Mouse (Mus musculus): ENCODE measurements around the gene Nxpe4. TPM values are rescaled to one million over a fixed set of nuclear protein-coding genes. Genes with fewer than 3 reads are reported as not detected.

Nxpe4 gene
- polyA plus RNA-seq, 1 experiment from 2014 or later: 7.4 TPM

- no peaks in the 10 kb centered on the region for H3K9me3 ChIP-seq
- no peaks in the 10 kb centered on the region for H3K4me1 ChIP-seq (replicated peaks)
- H3K27me3 ChIP-seq: no peaks in the 10 kb centered on the region
- H3K4me2 ChIP-seq: no peak overlapping the region
- H3K4me3 ChIP-seq (replicated peaks): no peak overlapping the region
- H3K36me3 ChIP-seq: no peaks in the 10 kb centered on the region
- 90% methylated on average over 7 of the region's 7 CpGs for whole genome bisulfite sequencing
- ATAC-seq (ENCODE audit: insufficient number of reproducible peaks, insufficient read depth, low FRiP score, low TSS enrichment, low read depth): no peak
- no peak overlapping the region for H3K9ac ChIP-seq (replicated peaks)
- H3K27ac ChIP-seq: no peak overlapping the region
These were observed 167.8 kb downstream of the Nxpe4 start for GRCm38 (mm10) chr9:48329597-48329996.

- H3K4me1 ChIP-seq (replicated peaks): peaks cover 6% of the 10 kb centered on the region; the same call in 1 of the 2 replicates
- H3K9ac ChIP-seq (replicated peaks): no peak overlapping the region
- no peak for ATAC-seq (ENCODE audit: insufficient number of reproducible peaks, insufficient read depth, low FRiP score, low TSS enrichment, low read depth)
- H3K4me2 ChIP-seq: no peak overlapping the region
- H3K27me3 ChIP-seq: no peaks in the 10 kb centered on the region
- H3K9me3 ChIP-seq: no peaks in the 10 kb centered on the region
- no peak overlapping the region for H3K4me3 ChIP-seq (replicated peaks)
- no peaks in the 10 kb centered on the region for H3K36me3 ChIP-seq
- no peak overlapping the region for H3K27ac ChIP-seq
- WGBS: 70% methylated on average over 4 of the region's 4 CpGs
These were observed 177.1 kb downstream of the Nxpe4 start for GRCm38 (mm10) chr9:48338783-48339455.

- H3K27me3 ChIP-seq: no peaks in the 10 kb centered on the region
- H3K36me3 ChIP-seq: no peaks in the 10 kb centered on the region
- no peak overlapping the region for H3K27ac ChIP-seq
- no peak for ATAC-seq (ENCODE audit: insufficient number of reproducible peaks, insufficient read depth, low FRiP score, low TSS enrichment, low read depth)
- H3K4me2 ChIP-seq: no peak overlapping the region
- H3K4me1 ChIP-seq (replicated peaks): peaks cover 6% of the 10 kb centered on the region; the same call in 1 of the 2 replicates
- no peak overlapping the region for H3K4me3 ChIP-seq (replicated peaks)
- WGBS: 75% methylated on average over 5 of the region's 5 CpGs
- H3K9ac ChIP-seq (replicated peaks): no peak overlapping the region
- H3K9me3 ChIP-seq: no peaks in the 10 kb centered on the region
These were observed 177.7 kb downstream of the Nxpe4 start for GRCm38 (mm10) chr9:48339563-48339962.

- 79% methylated on average over 10 of the region's 10 CpGs for WGBS
- ATAC-seq (ENCODE audit: insufficient number of reproducible peaks, insufficient read depth, low FRiP score, low TSS enrichment, low read depth): no peak
- Histone ChIP-seq H3K4me1 (replicated peaks) (peaks cover 6% of the 10 kb centered on the region; the same call in 1 of the 2 replicates), H3K27me3 (no peaks in the 10 kb centered on the region), H3K36me3 (no peaks in the 10 kb centered on the region), H3K9me3 (no peaks in the 10 kb centered on the region), H3K4me3 (replicated peaks) (no peak overlapping the region), H3K4me2 (no peak overlapping the region), H3K9ac (replicated peaks) (no peak overlapping the region), H3K27ac (no peak overlapping the region)
These were observed 179.0 kb downstream of the Nxpe4 start for GRCm38 (mm10) chr9:48340708-48341380.

GRCm38 (mm10) chr9:48345456-48345855 lies 183.6 kb downstream of the Nxpe4 start:
- H3K4me1 ChIP-seq (replicated peaks): peaks cover 6% of the 10 kb centered on the region; the same call in 1 of the 2 replicates
- no peak overlapping the region for H3K9ac ChIP-seq (replicated peaks)
- ATAC-seq (ENCODE audit: insufficient number of reproducible peaks, insufficient read depth, low FRiP score, low TSS enrichment, low read depth): no peak
- H3K4me3 ChIP-seq (replicated peaks): no peak overlapping the region
- H3K27me3 ChIP-seq: no peaks in the 10 kb centered on the region
- no peak overlapping the region for H3K4me2 ChIP-seq
- H3K36me3 ChIP-seq: no peaks in the 10 kb centered on the region
- H3K9me3 ChIP-seq: no peaks in the 10 kb centered on the region
- 83% methylated on average over 9 of the region's 9 CpGs for WGBS
- H3K27ac ChIP-seq: no peak overlapping the region

- H3K9me3 ChIP-seq: no peaks in the 10 kb centered on the region
- 92% methylated on average over 3 of the region's 3 CpGs for WGBS
- no peak for ATAC-seq (ENCODE audit: insufficient number of reproducible peaks, insufficient read depth, low FRiP score, low TSS enrichment, low read depth)
These were observed 184.0 kb downstream of the Nxpe4 start for GRCm38 (mm10) chr9:48345866-48346265.

GRCm38 (mm10) chr9:48353148-48353698 lies 191.4 kb downstream of the Nxpe4 start, which contains the start of gene Nxpe2:
TSS of gene Nxpe2 (minus strand) at chr9:48353454.
- Histone ChIP-seq H3K27me3 (no peaks in the 10 kb centered on the region), H3K4me3 (replicated peaks) (no peak within 1 kb of the TSS), H3K9ac (replicated peaks) (no peak within 1 kb of the TSS), H3K36me3 (no peaks in the 10 kb centered on the region), H3K9me3 (no peaks in the 10 kb centered on the region), H3K4me2 (no peak within 1 kb of the TSS), H3K4me1 (replicated peaks) (peaks cover 25% of the 10 kb centered on the region), H3K27ac (peak within 1 kb of the TSS; percentile 50; the same call in 1 of the 2 replicates)
- ATAC-seq (ENCODE audit: insufficient number of reproducible peaks, insufficient read depth, low FRiP score, low TSS enrichment, low read depth): no peak
- 56% methylated on average over 2 of the region's 2 CpGs for WGBS

More at GRCm38 (mm10) chr9:48345866-48346265, 184.0 kb downstream of the Nxpe4 start:
- H3K4me3 ChIP-seq (replicated peaks): no peak overlapping the region
- no peaks in the 10 kb centered on the region for H3K27me3 ChIP-seq
- H3K9ac ChIP-seq (replicated peaks): no peak overlapping the region
- H3K4me1 ChIP-seq (replicated peaks): peaks cover 4% of the 10 kb centered on the region; the same call in 1 of the 2 replicates
- no peaks in the 10 kb centered on the region for H3K36me3 ChIP-seq
- no peak overlapping the region for H3K27ac ChIP-seq
- no peak overlapping the region for H3K4me2 ChIP-seq

- Histone ChIP-seq H3K4me2 (no peak overlapping the region), H3K9ac (replicated peaks) (no peak overlapping the region), H3K27ac (peak overlapping the region; percentile 50; the same call in 1 of the 2 replicates), H3K27me3 (no peaks in the 10 kb centered on the region), H3K4me3 (replicated peaks) (no peak overlapping the region), H3K4me1 (replicated peaks) (peaks cover 25% of the 10 kb centered on the region), H3K36me3 (no peaks in the 10 kb centered on the region), H3K9me3 (no peaks in the 10 kb centered on the region)
- 30% methylated on average over 4 of the region's 4 CpGs for WGBS
- ATAC-seq (ENCODE audit: insufficient number of reproducible peaks, insufficient read depth, low FRiP score, low TSS enrichment, low read depth): 0 out of 2 replicates have a peak, but pooled peaks have one; percentile 37
These were observed 192.3 kb downstream of the Nxpe4 start for GRCm38 (mm10) chr9:48354122-48354521.

GRCm38 (mm10) chr9:48354793-48355192 lies 193.0 kb downstream of the Nxpe4 start:
- Histone ChIP-seq H3K9me3 (no peaks in the 10 kb centered on the region), H3K9ac (replicated peaks) (no peak overlapping the region), H3K4me3 (replicated peaks) (no peak overlapping the region), H3K27ac (no peak overlapping the region), H3K27me3 (no peaks in the 10 kb centered on the region), H3K4me2 (no peak overlapping the region), H3K36me3 (no peaks in the 10 kb centered on the region), H3K4me1 (replicated peaks) (peaks cover 25% of the 10 kb centered on the region)
- 54% methylated on average over 3 of the region's 3 CpGs for WGBS
- no peak for ATAC-seq (ENCODE audit: insufficient number of reproducible peaks, insufficient read depth, low FRiP score, low TSS enrichment, low read depth)

GRCm38 (mm10) chr9:48357097-48357496 lies 195.3 kb downstream of the Nxpe4 start:
- ATAC-seq (ENCODE audit: insufficient number of reproducible peaks, insufficient read depth, low FRiP score, low TSS enrichment, low read depth): no peak
- no peak overlapping the region for H3K4me3 ChIP-seq (replicated peaks)
- H3K4me1 ChIP-seq (replicated peaks): peaks cover 28% of the 10 kb centered on the region
- no peaks in the 10 kb centered on the region for H3K36me3 ChIP-seq
- no peak overlapping the region for H3K4me2 ChIP-seq
- 92% methylated on average over 3 of the region's 3 CpGs for WGBS
- H3K27ac ChIP-seq: no peak overlapping the region
- H3K9ac ChIP-seq (replicated peaks): no peak overlapping the region
- H3K27me3 ChIP-seq: no peaks in the 10 kb centered on the region
- no peaks in the 10 kb centered on the region for H3K9me3 ChIP-seq

GRCm38 (mm10) chr9:48360826-48361225 lies 199.0 kb downstream of the Nxpe4 start:
- Histone ChIP-seq H3K27me3 (no peaks in the 10 kb centered on the region), H3K27ac (no peak overlapping the region), H3K4me1 (replicated peaks) (peaks cover 8% of the 10 kb centered on the region; the same call in 1 of the 2 replicates), H3K4me2 (no peak overlapping the region), H3K9ac (replicated peaks) (no peak overlapping the region), H3K9me3 (no peaks in the 10 kb centered on the region), H3K36me3 (no peaks in the 10 kb centered on the region), H3K4me3 (replicated peaks) (no peak overlapping the region)
- ATAC-seq (ENCODE audit: insufficient number of reproducible peaks, insufficient read depth, low FRiP score, low TSS enrichment, low read depth): no peak
- 65% methylated on average over 4 of the region's 4 CpGs for WGBS
